Mouse (Mus musculus) gastrocnemius, postnatal 4 days (tissue): ENCODE data around the gene Tgfbr3l. TPM values are rescaled to one million over a fixed set of nuclear protein-coding genes. Genes with fewer than 3 reads are reported as not detected.

Source experiments
- DNase-seq, 2 experiments: peaks; one replicate each; pipeline ENCODE4 v3.0.0; 2021 to 2022; ENCODE audit warnings: low spot score in 2 of 2, mixed read lengths in 2 of 2
- long read RNA-seq, 2 experiments: library from polyadenylated mRNA; stranded (forward); transcript quantifications; one replicate each; pipeline ENCODE4 v2.0.0; 2021
- total RNA-seq, 2 experiments: library from RNA; stranded (reverse); gene quantifications; 2 replicates each; pipeline ENCODE4 v1.2.3; 2021

The Tgfbr3l gene
- 1 to 10 TPM; 5.2 to 9.7 TPM for total RNA-seq
- long read RNA-seq, experiment 1: 0 reads
- long read RNA-seq, experiment 2, partial matches to known transcripts: 1 of 2 reads
- long read RNA-seq, experiment 2, other reads (novel, unspliced or antisense): 1 of 2 reads

- DNase-seq: no peak
Measured at GRCm38 (mm10) chr8:4247951-4248540, at the start of gene Tgfbr3l. Gene Tgfbr3l (plus strand): TSS chr8:4248214.

DNA sequence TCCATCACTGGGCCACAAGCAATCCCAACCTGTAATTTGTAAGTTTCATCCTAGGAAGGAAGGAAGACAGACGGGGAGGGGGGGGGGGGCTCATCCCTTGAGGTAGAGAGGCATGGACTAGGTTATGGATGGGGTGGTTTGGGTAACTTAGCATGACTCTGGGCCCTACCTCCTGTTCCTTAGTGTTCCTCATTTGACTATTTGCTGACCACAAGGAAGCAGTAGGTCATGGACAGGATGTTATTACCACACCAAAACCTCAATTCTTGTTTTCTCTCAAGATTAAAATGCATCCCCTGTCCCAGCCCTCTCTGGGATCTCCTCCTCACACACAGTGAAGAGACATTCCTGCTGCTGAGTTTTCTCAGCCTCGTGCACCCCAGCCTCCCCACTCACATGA is 46.7 kb upstream of the Tgfbr3l start:
- DNase-seq: no peak

DNA sequence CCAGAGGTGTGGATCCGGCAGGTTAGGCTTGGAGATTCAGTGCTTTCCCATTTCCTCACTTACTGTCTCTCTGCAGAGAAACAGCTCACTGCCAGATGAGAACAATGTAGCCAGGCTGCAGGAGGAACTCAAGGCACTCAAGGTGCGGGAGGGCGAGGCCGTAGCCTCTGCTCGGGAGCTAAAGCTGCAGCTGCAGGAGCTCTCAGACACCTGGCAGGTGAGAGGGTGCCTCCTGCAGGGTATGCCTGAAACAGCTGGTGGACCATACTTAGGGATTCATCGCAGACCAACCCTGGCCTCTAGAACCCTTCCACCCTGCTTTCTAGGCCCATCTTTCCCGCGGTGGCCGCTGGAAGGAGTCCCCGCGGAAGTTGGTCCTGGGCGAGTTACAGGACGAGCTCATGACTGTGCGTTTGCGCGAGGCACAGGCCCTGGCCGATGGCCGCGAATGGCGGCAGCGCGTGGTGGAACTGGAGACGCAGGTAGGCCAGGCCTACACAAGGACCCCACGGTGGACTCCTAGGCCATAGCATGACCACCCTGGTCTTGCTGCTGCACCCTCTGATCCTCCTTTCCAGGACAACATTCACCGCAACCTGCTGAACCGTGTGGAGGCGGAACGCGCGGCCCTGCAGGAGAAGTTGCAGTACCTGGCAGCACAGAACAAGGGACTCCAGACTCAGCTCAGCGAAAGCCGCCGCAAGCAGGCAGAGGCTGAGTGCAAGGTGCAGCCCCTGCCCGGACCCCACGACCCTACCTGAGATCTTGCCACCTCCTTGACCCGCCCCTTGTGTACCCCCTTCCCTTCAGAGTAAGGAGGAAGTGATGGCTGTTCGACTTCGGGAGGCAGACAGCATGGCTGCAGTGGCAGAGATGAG is 42.5 kb upstream of the Tgfbr3l start:
- DNase-seq: no peak

- DNase-seq: no peak
Measured at GRCm38 (mm10) chr8:4206182-4207015, 41.6 kb upstream of the Tgfbr3l start.

- DNase-seq: no peak
Measured at GRCm38 (mm10) chr8:4207016-4207350, 41.0 kb upstream of the Tgfbr3l start.

- DNase-seq: no peak
Measured at GRCm38 (mm10) chr8:4211097-4211496, 36.9 kb upstream of the Tgfbr3l start.

DNA sequence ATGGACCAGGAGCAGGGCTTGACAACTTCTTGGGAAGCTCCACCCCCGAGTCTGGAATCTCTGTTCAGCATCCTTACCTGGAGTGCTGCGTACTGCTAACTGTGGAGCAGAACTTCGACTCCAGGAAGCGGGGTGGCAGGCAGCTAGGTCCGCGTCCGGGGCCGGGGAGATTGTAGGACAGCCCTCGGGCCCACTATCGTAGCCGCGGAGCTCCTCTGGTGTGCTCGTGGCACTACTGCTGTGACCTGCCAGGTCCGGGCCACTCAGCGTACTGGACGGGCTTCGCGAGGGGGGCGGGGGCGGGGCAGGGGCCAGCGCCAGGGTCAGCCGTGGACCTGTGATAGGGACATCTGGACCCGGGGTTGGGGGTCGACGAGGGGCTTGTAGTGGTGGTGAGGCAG is 35.2 kb upstream of the Tgfbr3l start:
- no peak for DNase-seq

DNA sequence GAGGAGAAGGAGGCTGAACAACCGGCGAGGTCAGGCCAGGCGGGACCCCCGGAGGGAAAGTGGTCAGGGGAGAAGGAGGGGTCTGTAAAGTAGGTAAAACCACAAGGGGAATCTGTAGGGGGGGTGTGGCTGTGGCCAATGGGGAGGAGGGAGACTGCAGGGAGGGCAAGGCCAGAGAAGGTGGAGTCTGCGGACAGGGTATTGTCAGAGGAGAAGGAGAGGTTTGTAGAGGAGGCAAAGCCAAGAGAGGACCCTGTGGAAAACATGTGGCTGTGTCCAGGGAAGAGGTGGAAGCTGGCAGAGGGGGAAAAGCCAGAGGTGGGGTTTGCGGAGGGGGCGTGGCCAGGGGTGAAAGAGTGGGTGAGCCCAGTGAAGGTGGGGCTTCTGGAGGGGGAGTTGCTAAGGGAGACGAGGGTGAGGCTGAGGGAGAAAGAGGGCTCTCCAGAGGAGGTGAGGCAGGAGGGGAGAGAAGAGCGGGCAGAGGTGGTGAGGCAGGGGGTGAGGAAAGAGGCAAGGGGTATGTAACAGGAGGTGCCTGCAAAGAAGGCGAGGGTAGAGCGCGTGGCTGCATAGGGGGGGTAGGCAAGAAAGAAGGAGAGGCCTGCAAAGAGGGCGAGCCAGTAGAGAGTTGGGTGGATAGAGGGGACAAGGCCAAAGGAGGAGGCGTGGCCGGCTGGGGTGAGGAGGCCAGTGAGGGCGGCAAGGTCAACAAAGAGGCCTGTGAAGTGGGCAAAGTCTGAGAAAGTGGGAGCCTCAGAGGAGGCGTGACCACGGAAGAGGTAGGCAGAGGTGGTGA is 34.6 kb upstream of the Tgfbr3l start:
- DNase-seq: no peak

DNA sequence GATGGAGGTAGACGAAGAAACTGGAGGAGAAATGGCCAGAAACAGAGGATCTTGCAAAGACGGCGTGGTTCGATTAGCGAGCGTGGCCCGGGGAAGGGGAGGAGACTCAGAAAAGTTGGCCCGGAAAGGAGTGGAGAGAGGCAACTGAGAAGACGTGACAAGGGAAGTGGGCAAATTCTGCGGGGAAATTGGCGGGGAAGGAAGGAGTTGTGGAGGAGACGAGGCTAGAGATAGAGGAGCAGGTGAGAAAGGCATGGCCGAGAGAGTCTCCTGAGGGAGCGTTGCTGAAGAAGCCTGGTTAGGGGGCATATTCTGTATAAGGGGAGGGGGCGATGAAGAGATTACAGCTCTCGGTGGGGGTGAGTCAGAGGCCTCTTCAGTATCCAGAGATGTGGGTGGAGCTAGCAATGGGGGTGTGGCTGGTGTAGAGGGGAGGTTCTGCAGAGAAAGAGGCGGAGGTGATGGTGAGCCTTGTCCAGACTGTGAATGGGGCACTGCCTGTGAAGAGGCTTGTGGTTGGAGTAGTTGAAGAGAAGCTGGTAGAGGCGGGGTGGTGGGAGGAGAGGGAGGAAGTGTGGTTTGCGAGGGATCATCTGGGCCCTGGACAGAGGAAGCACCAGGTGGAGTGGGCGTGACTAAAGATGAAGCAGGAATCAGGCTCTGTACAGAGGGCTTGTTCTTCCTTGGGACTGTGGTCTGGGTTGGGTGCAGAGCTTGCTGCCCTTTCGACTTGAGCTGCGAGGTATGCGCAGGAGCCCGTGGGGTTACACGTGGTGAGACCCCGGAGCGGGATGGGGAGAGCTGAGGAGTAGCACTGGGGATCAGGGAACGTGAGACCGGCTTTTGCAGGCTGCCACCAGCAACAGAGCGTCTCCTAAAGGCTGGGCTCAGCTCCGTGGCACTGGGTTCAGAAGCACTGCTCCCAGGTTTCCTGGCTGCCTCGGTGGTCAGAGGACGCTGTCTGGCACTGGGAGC is 33.7 kb upstream of the Tgfbr3l start:
- peak in 1 of 2 experiments; percentile 30 for DNase-seq

DNA sequence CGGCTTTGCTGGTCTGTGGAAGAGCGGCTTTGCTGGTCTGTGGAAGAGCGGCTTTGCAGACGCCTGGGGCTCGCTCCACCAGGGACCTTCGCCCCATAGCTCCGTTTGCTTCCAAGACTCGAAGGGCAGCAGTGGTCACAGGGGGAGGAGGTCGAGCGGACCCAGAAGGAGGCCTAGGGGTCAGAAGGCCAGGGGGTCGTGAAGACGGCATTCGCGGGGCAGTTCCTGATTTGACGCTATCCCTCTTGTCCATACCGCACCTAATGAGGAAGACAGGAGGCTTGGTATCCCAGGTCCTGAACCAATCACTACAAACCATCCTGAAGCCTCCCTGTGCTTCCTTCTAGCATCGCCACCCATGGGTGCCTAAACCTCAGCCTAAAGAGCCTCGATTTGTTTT is 31.7 kb upstream of the Tgfbr3l start:
- DNase-seq: no peak

GRCm38 (mm10) chr8:4216791-4217621 is 31.0 kb upstream of the Tgfbr3l start, which contains the start of gene Prr36:
Gene Prr36 (minus strand): TSS chr8:4217459.
- DNase-seq: no peak

- DNase-seq: no peak
Measured at GRCm38 (mm10) chr8:4219617-4220016, 28.4 kb upstream of the Tgfbr3l start.

- no peak for DNase-seq
Measured at GRCm38 (mm10) chr8:4222059-4222458, 26.0 kb upstream of the Tgfbr3l start.

DNA sequence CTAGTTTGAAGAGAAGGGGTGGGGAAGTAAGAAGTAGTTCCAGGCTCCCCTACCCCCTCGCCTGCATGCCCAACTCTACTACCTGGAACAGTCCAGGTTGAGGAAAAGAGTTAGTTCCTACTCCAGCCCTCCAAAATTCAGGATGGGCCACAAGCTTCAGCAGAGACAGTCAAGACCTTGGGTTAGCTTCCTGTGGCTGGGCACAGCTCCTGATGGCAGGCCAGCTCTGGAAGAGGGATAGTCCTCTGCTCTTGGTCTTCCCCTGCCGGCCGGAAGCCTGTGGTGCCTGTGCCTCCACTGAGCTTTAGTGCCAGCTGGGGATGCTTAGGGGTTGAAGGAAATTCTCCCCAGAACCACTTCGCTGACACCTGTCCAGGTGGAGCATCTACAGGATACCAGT is 21.7 kb upstream of the Tgfbr3l start:
- no peak for DNase-seq

DNA sequence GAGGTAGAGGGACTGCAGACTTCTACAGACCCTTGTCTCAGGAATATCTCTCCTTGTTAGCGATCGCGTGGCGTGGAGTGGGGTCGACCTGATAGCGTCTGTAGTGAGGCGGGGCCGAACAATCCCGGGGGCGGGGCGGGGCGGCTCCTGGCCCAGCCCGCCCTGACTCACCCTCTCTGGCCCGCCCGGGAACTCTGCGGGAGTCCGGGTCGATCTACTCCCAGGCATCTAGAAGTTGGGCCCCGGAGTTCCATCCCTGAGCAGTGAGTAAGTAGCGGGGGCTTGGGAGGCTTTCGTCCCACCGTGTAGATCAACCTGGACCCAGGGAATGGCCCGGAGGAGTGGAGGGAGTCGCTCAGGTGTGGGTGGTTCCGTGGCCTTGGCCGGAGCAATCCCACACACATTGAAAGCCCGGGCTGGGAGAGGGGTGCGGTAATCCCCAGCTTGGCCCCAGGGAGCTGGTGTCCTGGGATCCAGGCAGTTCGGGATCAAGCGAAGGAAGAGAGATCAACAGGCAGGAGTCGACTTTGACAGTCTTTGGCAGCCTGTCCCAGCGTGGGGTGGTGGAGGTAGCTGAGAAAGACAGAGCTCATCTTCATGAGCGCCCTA is 21.2 kb upstream of the Tgfbr3l start, which contains the start of gene Lrrc8e:
Lrrc8e (plus strand) TSS at position 89 of the 609 bp plus-strand sequence.
- no peak for DNase-seq

- DNase-seq: no peak
Measured at GRCm38 (mm10) chr8:4227919-4228318, 20.1 kb upstream of the Tgfbr3l start.

DNA sequence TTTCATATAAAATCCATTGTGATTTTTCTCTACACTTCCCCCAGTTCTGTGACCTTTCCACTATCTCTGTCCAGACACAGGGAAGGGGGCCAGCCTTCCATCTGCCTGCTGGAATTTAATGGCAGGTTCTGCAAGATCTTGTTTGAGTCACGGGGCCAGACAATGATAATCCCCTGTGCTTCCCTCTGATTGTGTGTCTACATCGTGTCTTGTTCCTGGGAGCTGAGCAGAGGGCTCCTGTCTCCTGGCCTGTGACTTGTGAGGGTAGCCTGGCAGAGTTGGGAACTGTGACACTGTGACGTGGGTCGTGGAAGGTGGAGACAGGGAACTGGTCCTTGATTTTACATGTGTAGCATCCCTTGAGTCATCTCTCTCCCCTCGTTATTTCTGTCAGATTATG is 18.2 kb upstream of the Tgfbr3l start:
- no peak for DNase-seq
